Mouse (Mus musculus) lung, postnatal 0 days (tissue): ENCODE measurements around the gene Pelo. TPM values are rescaled to one million over a fixed set of nuclear protein-coding genes. Genes with fewer than 3 reads are reported as not detected.

ENCODE experiments used
- ATAC-seq: fragments of 200-750 bp; cut with Nextera tagmentation; 2 replicates; pipeline ENCODE4 v1.8.0; 2017; ENCODE audit warnings: moderate library complexity
- DNase-seq: peaks from one replicate; pipeline ENCODE4 v3.0.0-alpha.2; 2016; ENCODE audit warnings: low spot score
- H3K27ac ChIP-seq: fragments of 300-500 bp; sonication (generic); 2 replicates; pipeline ENCODE4 v1.5.1; 2014; ENCODE audit warnings: antibody characterized with exemption, mild to moderate bottlenecking, low read length, mixed read lengths
- H3K27me3 ChIP-seq: fragments of 300-500 bp; sonication (generic); replicated peaks from 2 replicates; pipeline ENCODE4 v1.6.1; 2014; ENCODE audit warnings: low read length, mixed read lengths; ENCODE audit not compliant: insufficient read depth
- H3K36me3 ChIP-seq: fragments of 300-500 bp; sonication (generic); 2 replicates; pipeline ENCODE4 v1.6.1; 2014; ENCODE audit warnings: low read length, mixed read lengths; ENCODE audit not compliant: insufficient read depth
- H3K4me1 ChIP-seq: fragments of 300-500 bp; sonication (generic); 2 replicates; pipeline ENCODE4 v1.6.1; 2014; ENCODE audit warnings: antibody characterized with exemption, low read depth, low read length, mixed read lengths; ENCODE audit not compliant: insufficient read depth
- H3K4me2 ChIP-seq: fragments of 300-500 bp; sonication (generic); replicated peaks from 2 replicates; pipeline ENCODE4 v1.6.1; 2014; ENCODE audit warnings: low read depth, mild to moderate bottlenecking, low read length, moderate library complexity, mixed read lengths
- H3K4me3 ChIP-seq: fragments of 300-500 bp; sonication (generic); 2 replicates; pipeline ENCODE4 v1.5.1; 2014; ENCODE audit warnings: low read depth, low read length
- H3K9ac ChIP-seq: fragments of 300-500 bp; sonication (generic); replicated peaks from 2 replicates; pipeline ENCODE4 v1.6.1; 2014; ENCODE audit warnings: low read depth, mild to moderate bottlenecking
- H3K9me3 ChIP-seq: fragments of 300-500 bp; sonication (generic); 2 replicates; pipeline ENCODE4 v1.6.1; 2016; ENCODE audit warnings: low read length, mixed read lengths
- CTCF ChIP-seq: IDR thresholded peaks from 2 replicates; pipeline ENCODE4 v1.5.1; 2016; ENCODE audit warnings: antibody characterized with exemption, mild to moderate bottlenecking
- EP300 ChIP-seq: IDR thresholded peaks from 2 replicates; pipeline ENCODE4 v1.6.1; 2016; ENCODE audit warnings: antibody characterized with exemption, mild to moderate bottlenecking, control low read depth
- WGBS: fragments of 180-500 bp; shearing (Covaris S2); extraction: QIAGEN DNeasy Blood & Tissue Kit; methylation state at CpG from one replicate; pipeline ENCODE4 v1.1.7; 2014; 5-methylcytosine and 5-hydroxymethylcytosine counted together
- polyA plus RNA-seq: library from polyadenylated mRNA; unstranded; fragments of >200 nt; fragmentation: Nextera tagmentation; extraction: Ambion mirVana; gene quantifications from 2 replicates; pipeline ENCODE4 v1.2.1, GENCODE M21; 2015

Gene Pelo
- polyA plus RNA-seq, 1 experiment from 2014 or later, result 5.4 TPM

GRCm38 (mm10) chr13:115077346-115078134, 12.4 kb downstream of the Pelo start:
- Histone ChIP-seq H3K27me3 (no peaks in the 10 kb centered on the region), H3K9ac (no peak overlapping the region), H3K36me3 (no peaks in the 10 kb centered on the region), H3K9me3 (no peaks in the 10 kb centered on the region), H3K4me3 (no peak overlapping the region), H3K27ac (no peak overlapping the region), H3K4me2 (no peak overlapping the region), H3K4me1 (peaks cover 6% of the 10 kb centered on the region; the same call in 1 of the 2 replicates)
- TF ChIP-seq CTCF (no peak), EP300 (0 out of 2 replicates have a peak, but pooled peaks have one; percentile 10)
- ATAC-seq (peak; percentile 56), DNase-seq (peak; percentile 44)
- 66% methylated on average over 9 of the region's 9 CpGs for WGBS

DNA sequence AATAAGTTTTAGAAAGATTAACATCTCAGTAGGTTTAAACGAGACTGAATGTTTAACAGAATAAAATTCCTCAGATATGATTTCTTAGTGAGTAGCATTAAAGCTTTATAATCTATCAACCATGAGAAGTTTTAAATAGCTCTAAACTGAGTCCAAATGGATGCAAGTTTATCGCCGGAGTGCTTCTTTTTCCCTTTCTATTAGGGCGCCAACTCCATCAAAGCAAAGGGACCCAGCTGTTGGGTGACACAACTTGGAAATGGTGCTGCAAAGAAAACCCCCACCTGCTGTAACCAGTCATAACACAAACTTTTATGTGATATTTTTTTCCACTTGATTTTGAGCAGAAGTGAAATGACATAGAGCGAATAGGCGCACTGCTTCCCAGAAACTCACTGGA, 17.6 kb downstream of the Pelo start:
- H3K4me1 ChIP-seq, result no peaks in the 10 kb centered on the region; the same call in 1 of the 2 replicates
- H3K9ac ChIP-seq, result no peak overlapping the region
- H3K4me2 ChIP-seq, result no peak overlapping the region
- H3K4me3 ChIP-seq, result no peak overlapping the region
- TF ChIP-seq EP300 (no peak), CTCF (no peak)
- peak; percentile 35 for DNase-seq
- H3K27ac ChIP-seq, result no peak overlapping the region
- 63% methylated on average over 6 of the region's 6 CpGs for WGBS
- H3K36me3 ChIP-seq, result no peaks in the 10 kb centered on the region
- H3K27me3 ChIP-seq, result no peaks in the 10 kb centered on the region
- ATAC-seq, result no peak
- no peaks in the 10 kb centered on the region for H3K9me3 ChIP-seq

DNA sequence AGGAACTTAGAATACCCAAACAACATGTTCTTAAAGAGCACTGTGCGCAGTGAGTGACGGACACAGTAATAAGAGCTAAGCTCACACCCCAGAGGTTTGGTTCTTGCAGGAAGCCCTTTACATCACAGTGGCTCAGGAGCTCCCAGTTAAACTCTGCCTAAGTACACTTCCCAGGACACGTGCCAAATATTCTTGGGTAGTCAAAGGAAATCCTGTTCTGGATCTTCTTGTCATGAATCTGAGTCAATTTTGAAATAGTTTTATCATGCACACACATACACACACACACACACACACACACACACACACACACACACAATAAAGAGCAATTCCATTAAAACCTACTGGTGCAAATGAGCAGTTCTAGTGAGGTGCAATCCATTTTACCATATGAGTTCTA, 18.6 kb downstream of the Pelo start:
- no peaks in the 10 kb centered on the region for H3K36me3 ChIP-seq
- 60% methylated on average over 3 of the region's 3 CpGs for WGBS
- H3K9me3 ChIP-seq, result no peaks in the 10 kb centered on the region
- no peak overlapping the region for H3K4me2 ChIP-seq
- ATAC-seq, result no peak
- H3K4me1 ChIP-seq, result no peaks in the 10 kb centered on the region
- no peaks in the 10 kb centered on the region for H3K27me3 ChIP-seq
- no peak overlapping the region for H3K4me3 ChIP-seq
- no peak for DNase-seq
- H3K9ac ChIP-seq, result no peak overlapping the region
- TF ChIP-seq EP300 (no peak), CTCF (no peak)
- H3K27ac ChIP-seq, result no peak overlapping the region

- no peaks in the 10 kb centered on the region for H3K9me3 ChIP-seq
- ATAC-seq (no peak), DNase-seq (no peak)
- no peak overlapping the region for H3K4me3 ChIP-seq
- WGBS, result 81% methylated on average over 1 of the region's 1 CpGs
- no peak overlapping the region for H3K27ac ChIP-seq
- H3K36me3 ChIP-seq, result no peaks in the 10 kb centered on the region
- no peak for TF ChIP-seq EP300
- H3K4me1 ChIP-seq, result no peaks in the 10 kb centered on the region
- no peak overlapping the region for H3K9ac ChIP-seq
- no peaks in the 10 kb centered on the region for H3K27me3 ChIP-seq
- H3K4me2 ChIP-seq, result no peak overlapping the region
These were observed 22.0 kb downstream of the Pelo start for GRCm38 (mm10) chr13:115067968-115068330.

DNA sequence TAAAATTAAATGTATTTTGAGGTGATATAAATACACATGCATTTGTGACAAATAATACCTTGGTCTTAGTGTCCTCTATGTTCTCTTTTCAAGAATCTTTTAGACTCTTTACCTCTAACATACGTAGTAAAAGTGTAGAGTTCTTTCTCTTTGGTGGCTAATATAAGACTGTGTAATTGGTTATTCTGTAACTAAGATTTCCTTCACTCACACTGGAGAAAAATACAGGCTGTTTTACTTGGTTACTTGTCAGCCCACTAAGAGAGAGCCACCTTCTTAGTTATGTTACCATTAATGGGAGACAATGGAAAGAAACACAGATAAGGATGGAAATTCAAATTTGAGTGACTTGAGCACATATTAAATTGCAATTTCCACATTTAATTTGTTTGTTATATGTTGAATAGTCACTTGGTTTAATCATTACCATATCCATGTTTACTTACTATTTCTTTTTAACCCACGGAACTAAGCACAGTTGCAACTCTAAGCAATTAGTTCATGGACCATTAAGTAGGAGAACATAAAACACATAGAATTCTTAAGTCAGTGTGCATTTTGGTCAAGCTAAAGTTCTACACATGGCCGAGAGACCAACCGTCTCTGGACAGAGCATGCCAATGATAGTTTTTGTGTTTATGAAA, 22.5 kb downstream of the Pelo start:
- no peaks in the 10 kb centered on the region for H3K27me3 ChIP-seq
- no peak overlapping the region for H3K27ac ChIP-seq
- TF ChIP-seq CTCF (no peak), EP300 (no peak)
- no peaks in the 10 kb centered on the region for H3K36me3 ChIP-seq
- H3K4me2 ChIP-seq, result no peak overlapping the region
- H3K4me1 ChIP-seq, result no peaks in the 10 kb centered on the region
- H3K9ac ChIP-seq, result no peak overlapping the region
- WGBS, result 90% methylated on average over 4 of the region's 4 CpGs
- DNase-seq, result no peak
- no peak overlapping the region for H3K4me3 ChIP-seq
- no peaks in the 10 kb centered on the region for H3K9me3 ChIP-seq
- no peak for ATAC-seq

GRCm38 (mm10) chr13:115057555-115057954, 32.4 kb downstream of the Pelo start:
- Histone ChIP-seq H3K9ac (no peak overlapping the region), H3K4me3 (no peak overlapping the region), H3K4me2 (no peak overlapping the region), H3K9me3 (no peaks in the 10 kb centered on the region), H3K27me3 (no peaks in the 10 kb centered on the region), H3K36me3 (no peaks in the 10 kb centered on the region), H3K27ac (no peak overlapping the region), H3K4me1 (peaks cover 3% of the 10 kb centered on the region; the same call in 1 of the 2 replicates)
- TF ChIP-seq EP300 (no peak), CTCF (no peak)
- no peak for ATAC-seq
- no peak for DNase-seq
- 71% methylated on average over 5 of the region's 5 CpGs for WGBS
